Mouse (Mus musculus) cerebellum, adult 2 months (tissue): ENCODE data around the gene Msi2.

ENCODE experiments used
- CTCF ChIP-seq: fragments of 200-500 bp; IDR thresholded peaks from 2 replicates; pipeline ENCODE4 v1.5.1; 2011; ENCODE audit warnings: low read depth, mild to moderate bottlenecking, control low read depth, low read length, moderate library complexity, borderline replicate concordance; ENCODE audit not compliant: insufficient read depth
- POLR2A ChIP-seq: fragments of 200-500 bp; IDR thresholded peaks from 2 replicates; pipeline ENCODE4 v1.6.1; 2011; ENCODE audit warnings: low read length, control low read depth, borderline replicate concordance; ENCODE audit not compliant: insufficient read depth

GRCm38 (mm10) chr11:88348690-88349089 is 369.6 kb downstream of the Msi2 start:
- no peak for TF ChIP-seq POLR2A
- TF ChIP-seq CTCF = no peak
